Mouse (Mus musculus) adrenal gland, postnatal 25 days (tissue): ENCODE data around the gene Zkscan1. TPM values are rescaled to one million over a fixed set of nuclear protein-coding genes. Genes with fewer than 3 reads are reported as not detected.
A peak's percentile ranks its signal among the peaks of the same experiment; 100 is the strongest.
"Not testable (repeated sequence)": the region's sequence is repeated elsewhere in the genome, so short reads cannot be mapped to it uniquely, and the experiment has no call there.

Source experiments
- DNase-seq: peaks from one replicate; pipeline ENCODE4 v3.0.0; 2021; ENCODE audit warnings: mixed read lengths
- long read RNA-seq: library from polyadenylated mRNA; stranded (forward); transcript quantifications from one replicate; pipeline ENCODE4 v2.0.0, GENCODE M21; 2021
- total RNA-seq: library from RNA; stranded (reverse); gene quantifications from 2 replicates; pipeline ENCODE4 v1.2.3, GENCODE M21; 2021

Zkscan1 gene
- 40.4 and 47.5 TPM in 2 replicates for total RNA-seq
- long read RNA-seq, full-length matches to known transcripts, result 2 of 7 reads
- long read RNA-seq, partial matches to known transcripts, result 0 of 7 reads
- long read RNA-seq, other reads (novel, unspliced or antisense), result 5 of 7 reads

DNA sequence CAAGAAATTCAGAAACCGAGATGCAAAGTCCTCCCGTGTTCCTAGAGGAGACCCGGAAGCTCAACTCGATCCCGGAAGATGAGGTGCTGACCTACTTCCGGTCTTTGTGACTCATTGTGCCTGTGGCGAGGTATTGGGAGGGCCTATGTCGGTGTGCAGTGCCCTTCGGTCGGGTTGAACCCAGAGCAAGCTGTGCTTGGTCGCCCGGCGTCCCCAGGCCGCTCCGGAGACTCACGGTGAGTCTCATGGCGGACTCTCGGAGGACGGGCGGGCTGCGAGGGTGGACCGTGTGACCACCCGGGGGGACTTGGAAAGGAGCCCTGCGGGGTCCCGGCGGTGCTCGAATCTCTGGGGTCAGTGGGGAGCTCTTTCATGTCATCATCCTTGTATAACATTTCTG lies at the start of gene Zkscan1:
Gene Zkscan1 (plus strand): TSS at position 89 of the 400 bp plus-strand sequence.
- DNase-seq, result peak; percentile 74

DNA sequence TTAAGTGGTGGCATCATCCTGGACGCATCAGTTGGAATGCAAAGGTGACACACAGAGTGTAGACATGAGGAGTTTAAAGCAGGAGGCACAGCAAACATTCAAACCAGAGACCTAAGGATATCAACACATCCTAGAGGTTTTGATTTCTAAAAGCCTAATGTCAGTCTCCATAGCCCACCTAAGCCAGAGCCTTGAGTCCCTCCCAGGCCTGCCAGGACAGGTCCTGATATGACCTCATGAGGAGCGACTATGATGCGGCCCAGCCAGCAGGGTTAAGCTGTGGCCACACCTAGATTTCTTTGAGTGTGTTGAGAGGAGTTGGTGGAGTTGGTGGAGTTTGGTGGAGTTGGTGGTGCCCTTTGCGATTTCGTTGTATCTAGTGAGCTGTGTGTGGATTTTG lies 32.0 kb upstream of the Zkscan1 start, which contains the start of gene Smok3c:
Gene Smok3c (plus strand): TSS at position 301 of the 400 bp plus-strand sequence.
- not testable (repeated sequence) for DNase-seq

- no peak for DNase-seq
These were observed 11.1 kb upstream of the Zkscan1 start for GRCm38 (mm10) chr5:138073803-138074202.

GRCm38 (mm10) chr5:138075684-138076083 lies 9.2 kb upstream of the Zkscan1 start:
- no peak for DNase-seq

DNA sequence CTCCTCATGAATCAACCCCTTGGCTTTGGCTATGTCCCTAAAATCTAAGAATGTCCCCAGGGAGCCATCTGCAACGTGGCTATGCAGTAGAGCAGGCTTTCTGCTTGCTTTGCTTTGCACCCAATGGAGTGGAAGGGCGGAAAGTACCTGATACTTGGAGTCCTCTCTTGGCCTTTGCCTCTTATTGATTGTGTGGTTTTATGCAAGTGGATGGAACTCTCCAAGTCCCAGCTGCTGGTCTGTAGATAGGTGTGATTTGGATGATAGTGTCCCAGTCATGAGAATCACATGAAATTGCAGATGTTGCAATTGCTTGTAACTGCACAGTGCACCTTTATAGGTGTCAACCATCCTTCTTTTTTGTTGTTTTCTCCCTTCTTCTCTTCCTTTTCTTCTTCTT lies 8.7 kb upstream of the Zkscan1 start:
- no peak for DNase-seq

- DNase-seq, result no peak
These were observed 4.4 kb upstream of the Zkscan1 start for GRCm38 (mm10) chr5:138080456-138080855.

GRCm38 (mm10) chr5:138081446-138081845 lies 3.4 kb upstream of the Zkscan1 start:
- DNase-seq, result no peak

DNA sequence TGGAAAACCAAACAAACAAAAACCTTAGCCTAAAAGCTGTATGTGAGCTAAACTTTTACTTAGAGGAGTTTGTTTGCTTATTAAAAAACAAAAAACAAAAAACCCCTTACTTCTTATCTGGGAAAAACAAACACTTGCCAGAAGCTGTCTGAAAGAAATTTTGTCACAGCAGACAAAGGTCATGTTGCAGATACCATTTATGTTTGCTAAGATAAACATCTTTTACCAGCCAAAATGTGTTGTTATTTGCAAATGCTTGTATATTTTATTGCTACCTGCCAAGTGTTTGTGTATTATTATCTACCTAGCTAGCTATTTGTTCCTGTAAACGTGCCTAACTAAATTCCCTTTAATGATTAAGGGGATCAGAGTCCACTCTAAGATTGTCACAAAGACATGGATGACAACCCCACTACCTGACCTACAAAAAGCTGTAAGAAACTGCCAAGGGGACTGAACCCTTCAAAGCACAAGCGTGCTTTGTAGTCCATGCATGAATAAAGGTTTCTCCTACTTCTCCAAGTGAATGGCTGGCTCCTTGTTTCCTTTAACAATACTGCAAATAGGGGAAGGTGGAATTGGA lies 1.5 kb upstream of the Zkscan1 start:
- no peak for DNase-seq

GRCm38 (mm10) chr5:138083936-138084335 lies 948 bp upstream of the Zkscan1 start:
- no peak for DNase-seq

DNA sequence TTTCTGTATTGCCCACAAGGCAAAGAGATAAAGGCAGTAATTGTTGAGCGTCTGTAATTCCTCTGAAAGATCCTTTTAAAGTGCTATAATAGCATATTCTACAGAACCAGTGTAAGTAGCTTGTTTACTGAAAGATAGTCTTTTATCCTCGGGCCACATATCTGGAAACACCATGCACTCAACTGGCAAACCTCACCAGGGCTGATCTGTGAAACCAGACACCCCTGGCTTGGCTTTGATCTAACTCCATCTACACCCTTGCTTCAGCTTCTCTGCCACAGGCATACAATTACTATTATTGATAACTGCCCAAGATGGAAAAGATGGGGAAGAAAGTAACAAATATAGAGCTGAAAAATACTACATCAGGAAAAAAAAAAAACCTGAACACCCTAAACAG lies 377 bp upstream of the Zkscan1 start:
- no peak for DNase-seq

DNA sequence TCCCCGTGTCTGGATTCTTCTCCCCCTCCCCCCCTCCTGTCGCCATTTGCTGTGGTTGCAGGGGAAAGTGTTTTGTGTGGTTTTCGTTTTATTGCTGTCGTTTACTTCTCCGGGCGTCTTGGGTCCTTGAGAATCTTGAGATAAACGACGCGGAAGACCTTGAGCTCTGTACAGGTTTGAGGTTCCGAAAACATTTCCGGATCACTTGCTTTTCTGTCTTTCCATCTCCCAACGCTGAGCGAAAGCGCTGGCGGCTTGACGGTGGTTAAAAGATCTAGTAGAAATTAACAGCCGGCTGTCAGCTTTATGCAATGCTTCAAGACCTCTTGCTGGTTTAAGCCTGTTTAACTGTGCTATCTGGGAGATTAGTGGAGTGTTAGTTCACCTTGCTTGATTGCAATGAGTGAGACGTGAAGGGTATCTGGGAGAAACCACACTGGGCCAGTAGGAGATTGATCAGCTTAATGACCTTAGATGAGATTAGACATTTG lies 582 bp downstream of the Zkscan1 start:
- DNase-seq, result no peak

DNA sequence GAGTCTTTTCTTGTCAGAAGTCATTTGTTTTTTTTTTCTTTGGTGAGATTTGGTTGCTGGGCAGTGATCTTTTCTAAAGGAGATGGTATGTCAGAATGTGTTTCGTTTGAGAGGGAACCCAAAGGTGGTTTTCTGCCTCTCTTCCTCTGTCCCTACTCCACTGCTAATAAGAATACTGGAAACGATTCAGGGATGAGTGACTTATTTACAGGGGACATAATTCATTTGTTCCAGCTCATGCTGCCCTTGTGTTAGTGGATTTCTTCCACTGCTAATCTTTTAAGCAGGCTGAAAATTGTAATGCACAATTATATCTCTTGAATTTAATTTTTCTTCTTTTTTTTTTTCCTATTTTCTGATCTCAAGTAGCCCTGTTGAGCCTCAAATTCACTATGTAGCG lies 2.0 kb downstream of the Zkscan1 start:
- DNase-seq, result no peak

- DNase-seq, result no peak
These were observed 3.5 kb downstream of the Zkscan1 start for GRCm38 (mm10) chr5:138088366-138088765.

- no peak for DNase-seq
These were observed 4.2 kb downstream of the Zkscan1 start for GRCm38 (mm10) chr5:138089108-138089551.

DNA sequence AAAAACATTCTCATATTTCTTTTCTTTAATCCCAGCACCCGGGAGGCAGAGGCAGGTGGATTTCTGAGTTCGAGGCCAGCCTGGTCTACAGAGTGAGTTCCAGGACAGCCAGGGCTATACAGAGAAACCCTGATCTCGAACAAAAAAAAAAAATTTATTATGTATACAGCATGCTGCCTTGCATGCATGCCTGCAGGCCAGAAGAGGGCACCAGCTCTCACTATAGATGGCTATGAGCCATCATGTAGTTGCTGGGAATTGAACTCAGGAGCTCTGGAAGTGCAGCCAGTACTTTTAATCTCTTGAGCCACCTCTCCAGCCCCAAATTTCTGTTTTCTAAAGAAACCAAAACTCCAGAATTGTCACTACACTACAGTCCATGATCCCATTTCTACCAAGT lies 5.4 kb downstream of the Zkscan1 start:
- DNase-seq, result no peak

GRCm38 (mm10) chr5:138090737-138091136 lies 5.9 kb downstream of the Zkscan1 start:
- no peak for DNase-seq

DNA sequence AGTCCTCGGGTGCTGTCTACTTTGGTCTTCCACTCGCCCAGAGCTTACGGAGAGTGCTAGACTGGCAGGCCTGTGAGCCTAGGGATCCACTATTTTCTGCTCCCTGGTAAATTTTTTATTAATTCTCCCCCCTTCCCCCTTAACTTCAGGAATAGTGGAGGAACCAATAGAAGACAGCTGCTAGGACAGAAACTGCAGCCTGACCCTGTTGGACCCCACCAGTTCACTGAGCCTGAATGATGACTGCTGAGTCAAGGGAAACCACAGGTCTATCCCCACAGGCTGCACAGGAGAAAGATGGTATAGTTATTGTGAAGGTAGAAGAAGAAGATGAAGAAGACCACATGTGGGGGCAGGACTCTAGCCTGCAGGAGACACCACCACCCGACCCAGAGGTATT lies 7.9 kb downstream of the Zkscan1 start:
- DNase-seq, result no peak

GRCm38 (mm10) chr5:138094474-138094873 lies 9.6 kb downstream of the Zkscan1 start:
- no peak for DNase-seq

- no peak for DNase-seq
These were observed 20.1 kb downstream of the Zkscan1 start for GRCm38 (mm10) chr5:138104976-138105375.

DNA sequence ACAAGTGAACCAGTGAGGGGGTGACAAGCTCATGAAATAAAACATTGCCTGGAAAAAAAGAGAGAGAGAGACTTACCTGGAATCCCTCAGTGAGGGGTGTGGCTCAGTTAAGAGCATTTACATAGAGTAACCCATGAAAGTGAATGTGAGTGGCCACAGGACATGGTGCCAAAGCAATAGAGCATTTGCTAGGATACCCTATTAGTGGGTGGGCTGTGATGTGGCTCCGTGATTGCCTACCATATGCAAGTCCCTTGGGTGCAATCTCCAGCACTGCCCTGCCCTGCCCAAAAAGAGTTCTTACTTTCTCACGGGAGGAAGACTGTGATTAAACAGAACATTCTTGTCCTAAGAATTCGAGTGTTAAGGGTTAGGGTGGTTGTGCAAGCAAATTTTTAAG lies 22.2 kb downstream of the Zkscan1 start:
- DNase-seq, result no peak

GRCm38 (mm10) chr5:138109847-138110396 lies 25.0 kb downstream of the Zkscan1 start:
- not testable (repeated sequence) for DNase-seq

DNA sequence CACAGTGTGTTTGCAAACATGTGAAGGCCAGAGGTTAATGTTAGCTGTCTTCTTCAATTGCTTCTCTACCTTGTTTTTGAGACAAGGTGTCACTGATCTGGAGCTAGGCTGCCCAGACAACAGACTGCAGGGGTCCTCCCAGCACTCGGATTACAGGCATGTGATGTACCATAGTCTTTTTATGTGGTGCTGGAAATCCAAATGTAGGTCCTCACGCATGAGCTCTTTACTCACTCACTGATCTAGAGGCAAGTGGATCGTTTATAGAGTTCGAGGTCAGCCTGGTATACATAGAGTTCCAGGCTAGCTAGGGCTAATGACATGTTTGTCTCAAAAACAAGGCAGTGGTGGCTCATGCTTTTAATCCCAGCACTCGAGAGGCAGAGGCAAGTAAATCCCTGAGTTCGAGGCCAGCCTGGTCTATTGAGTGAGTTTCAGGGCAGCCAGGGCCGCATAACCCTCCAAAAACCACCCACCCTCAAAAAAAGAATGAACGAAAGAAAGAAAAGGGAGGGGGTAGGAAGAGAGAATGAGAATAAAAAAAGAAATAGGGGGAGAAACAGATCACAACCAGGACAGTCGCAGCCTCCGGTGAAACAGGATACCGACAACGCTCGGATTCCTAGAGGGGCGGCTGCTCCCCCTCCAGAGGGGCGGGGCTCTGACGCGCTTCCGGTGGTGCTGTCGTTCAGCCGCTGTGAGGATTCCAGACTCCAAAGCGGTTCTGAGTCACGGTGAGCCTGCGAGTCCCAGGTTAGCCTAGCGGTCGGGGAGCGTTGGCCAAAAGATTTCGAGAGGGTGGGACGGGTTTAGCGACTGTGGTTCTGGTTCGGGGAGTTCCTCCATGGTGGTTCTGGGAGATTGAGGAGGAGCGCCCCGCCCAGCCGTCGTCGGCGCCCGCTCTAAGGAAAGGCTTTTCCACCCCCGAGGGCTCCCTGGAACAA lies 31.6 kb downstream of the Zkscan1 start, which contains the start of gene Zscan21:
Gene Zscan21 (plus strand): TSS at position 649 of the 944 bp plus-strand sequence.
- DNase-seq, result peak; percentile 89
